Mouse (Mus musculus): ENCODE measurements around the gene Foxn1.

DNA sequence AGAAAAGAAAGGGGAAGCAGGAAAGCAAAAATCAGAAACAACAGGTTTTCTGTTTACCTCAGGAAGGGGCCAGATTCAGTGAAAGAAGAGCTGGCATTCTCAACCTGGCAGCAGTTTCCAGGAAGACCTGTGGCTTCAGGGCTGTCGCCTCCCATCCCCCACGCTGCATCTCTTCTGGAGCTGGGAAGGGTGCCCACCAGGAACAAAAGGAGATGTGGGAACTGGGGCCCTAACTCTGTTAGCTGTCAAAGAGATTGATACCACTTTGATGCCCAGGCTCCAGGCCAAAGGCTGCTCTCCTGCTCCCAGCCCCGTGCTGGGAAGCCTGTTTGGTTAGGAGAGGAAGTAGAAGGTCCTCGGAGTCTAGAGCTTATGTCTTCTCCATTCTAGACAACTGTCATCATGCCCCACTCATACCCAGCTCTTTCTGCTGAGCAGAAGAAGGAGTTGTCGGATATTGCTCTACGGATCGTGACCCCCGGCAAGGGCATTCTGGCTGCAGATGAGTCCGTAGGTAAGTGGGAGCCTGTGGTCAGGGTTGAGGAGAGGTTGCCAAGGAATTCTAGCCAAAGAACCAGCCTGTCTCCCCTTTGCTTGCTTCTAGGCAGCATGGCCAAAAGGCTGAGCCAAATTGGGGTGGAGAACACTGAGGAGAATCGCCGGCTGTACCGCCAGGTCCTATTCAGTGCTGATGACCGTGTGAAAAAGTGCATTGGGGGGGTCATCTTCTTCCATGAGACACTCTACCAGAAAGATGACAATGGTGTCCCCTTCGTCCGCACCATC, 62.2 kb downstream of the Foxn1 start:
- TF ChIP-seq CTCF (IDR thresholded peaks at IDR 0.05; ENCODE audit: low read depth, low read length) (no peak), POLR2A (IDR thresholded peaks at IDR 0.05; ENCODE audit: borderline replicate concordance, low read depth, low read length) (no peak)
